Mouse (Mus musculus) large intestine, adult 2 months (tissue): ENCODE measurements around the gene Plxna4. TPM values are rescaled to one million over a fixed set of nuclear protein-coding genes. Genes with fewer than 3 reads are reported as not detected.

Source experiments
- DNase-seq: peaks from one replicate; pipeline ENCODE4 v3.0.0-alpha.2; 2012; ENCODE audit warnings: low read depth, low spot score
- WGBS: fragments of 180-500 bp; shearing (Covaris S2); methylation state at CpG from one replicate; pipeline ENCODE4 v1.1.7; 2018; 5-methylcytosine and 5-hydroxymethylcytosine counted together
- polyA plus RNA-seq: library from polyadenylated mRNA; depleted of rRNA; stranded (reverse); fragments of >200 nt; gene quantifications from 2 replicates; pipeline ENCODE4 v1.2.3, GENCODE M21; 2012

Plxna4 gene
- polyA plus RNA-seq, 1 experiment, result 0.46 TPM

DNA sequence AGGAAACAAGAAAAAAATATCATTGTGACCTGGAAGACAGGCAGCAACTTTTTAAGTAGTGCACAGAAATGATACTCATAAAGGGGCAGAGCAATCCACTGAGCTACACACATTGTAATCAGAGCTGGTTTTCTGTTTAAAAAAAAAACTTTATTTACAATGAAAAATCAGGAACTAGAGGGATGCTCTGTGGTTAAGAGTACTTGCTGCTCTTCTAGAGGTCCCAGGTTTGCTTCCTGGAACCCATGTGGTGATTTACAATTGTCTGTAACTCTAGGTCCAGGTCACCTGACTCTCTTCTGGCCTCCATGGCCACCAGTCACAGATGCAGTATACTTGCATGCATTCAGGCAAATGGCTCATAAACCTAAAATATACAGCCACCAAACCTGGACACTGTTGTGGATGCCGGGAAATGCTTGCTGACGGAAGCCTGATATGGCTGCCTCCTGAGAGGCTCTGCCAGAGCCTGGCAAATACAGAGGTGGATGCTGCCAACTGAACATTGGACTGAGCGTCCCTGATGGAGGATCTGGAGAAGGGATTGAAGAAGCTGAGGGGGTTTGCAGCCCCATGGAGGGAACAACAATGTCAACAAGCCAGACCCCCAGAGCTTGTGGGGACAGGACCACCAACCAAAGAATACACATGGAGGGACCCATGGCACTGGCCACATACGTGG lies 465.3 kb downstream of the Plxna4 start:
- 82% methylated on average over 4 of the region's 4 CpGs for WGBS

DNA sequence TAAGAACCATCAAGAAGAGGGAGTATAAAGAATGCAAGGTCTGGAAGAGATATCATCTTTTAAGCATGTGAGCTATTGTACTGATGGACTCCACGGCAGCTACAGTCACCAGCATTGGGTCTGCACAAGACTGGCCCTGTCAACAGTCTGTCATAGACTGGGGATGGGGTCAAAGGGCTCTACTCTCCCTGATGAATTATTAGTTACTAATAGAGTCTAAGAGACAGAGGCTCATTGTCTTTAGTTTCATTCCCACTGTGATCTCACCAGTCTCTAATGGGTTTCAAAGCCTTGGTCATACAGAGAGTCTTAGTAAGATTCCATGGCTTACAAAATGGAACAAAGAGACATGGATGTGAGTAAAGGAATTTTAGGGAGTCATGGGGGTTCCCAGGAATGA lies 467.1 kb downstream of the Plxna4 start:
- WGBS, result 79% methylated on average over 1 of the region's 1 CpGs
- DNase-seq, result no peak

More for the DNA sequence above, 465.3 kb downstream of the Plxna4 start:
- no peak for DNase-seq

DNA sequence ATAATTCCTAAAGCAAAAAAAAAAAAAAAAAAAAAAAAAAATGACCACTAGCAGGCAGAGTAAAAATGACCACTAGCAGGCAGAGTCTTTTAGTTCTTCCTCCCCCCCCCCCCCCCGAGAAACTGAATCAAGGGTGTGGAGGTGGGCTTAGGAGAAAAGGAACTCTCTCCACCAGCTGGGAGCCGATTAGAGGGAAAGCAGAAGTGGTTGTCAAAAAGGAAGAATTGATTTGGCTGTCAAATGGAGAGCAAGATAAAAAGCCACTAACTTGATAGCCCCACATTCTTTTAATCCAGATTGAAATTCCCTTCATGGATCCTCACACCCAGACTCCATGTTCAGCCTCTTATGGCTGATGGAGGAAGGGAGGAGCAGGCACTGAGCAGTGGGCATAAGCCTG lies 478.8 kb downstream of the Plxna4 start:
- 46% methylated on average over 2 of the region's 2 CpGs for WGBS
- no peak for DNase-seq

DNA sequence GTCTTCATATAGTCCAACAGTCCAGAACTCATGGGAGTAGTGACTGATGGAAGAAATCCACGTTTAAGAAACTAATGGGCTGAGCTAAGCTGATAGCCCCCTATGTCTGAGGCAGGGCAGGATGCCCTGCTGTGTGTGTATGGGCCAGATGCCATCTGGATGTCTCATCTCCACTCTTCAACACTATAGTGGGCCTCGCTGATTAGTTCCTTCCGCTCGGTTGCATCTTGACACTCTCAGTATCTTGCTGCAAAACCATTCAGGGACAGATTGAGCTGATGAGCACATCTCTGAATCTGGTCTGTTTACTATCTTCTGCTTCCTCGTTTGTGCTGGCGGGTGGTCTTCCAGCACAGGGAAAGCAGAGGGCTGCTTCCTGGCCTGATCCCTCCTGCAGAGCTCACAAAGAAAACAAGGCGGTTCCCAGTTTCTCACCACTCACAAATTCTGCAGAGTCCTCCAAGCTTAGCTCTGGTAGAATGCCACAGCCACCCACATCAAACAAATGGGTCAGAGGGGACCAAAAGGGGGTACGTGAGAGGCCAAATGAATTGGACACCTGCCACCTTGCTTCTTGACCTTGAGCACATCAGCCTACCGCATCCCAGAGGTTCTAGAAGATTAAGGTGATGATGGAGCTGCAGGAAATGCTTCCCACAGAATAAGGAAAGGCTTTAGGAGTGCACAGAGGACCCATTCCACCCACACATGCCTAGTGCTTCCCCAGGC lies 482.3 kb downstream of the Plxna4 start:
- DNase-seq, result no peak
- 53% methylated on average over 9 of the region's 9 CpGs for WGBS
